In the genomic region with DNA sequence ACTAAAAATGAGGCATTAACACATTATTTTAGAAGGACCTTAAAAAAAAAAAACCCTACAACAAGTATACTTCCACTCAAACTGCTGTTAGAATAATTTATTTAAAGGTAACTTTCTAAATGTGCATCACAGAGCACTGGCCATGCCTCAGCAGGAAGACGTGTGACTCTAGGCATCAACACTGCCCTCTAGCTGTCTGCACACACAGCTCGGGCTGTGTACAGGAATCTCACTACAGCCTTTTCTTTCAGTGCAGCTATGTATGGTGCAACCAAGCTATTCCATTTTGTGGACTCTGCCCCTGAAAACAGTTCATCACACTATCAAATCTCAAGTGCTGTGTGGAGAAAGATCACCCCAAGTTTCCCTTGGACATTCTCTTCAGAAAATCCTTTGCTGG, we compare ENCODE assay signal across 9 mouse cellular contexts. TPM values are rescaled to one million over a fixed set of nuclear protein-coding genes. Genes with fewer than 3 reads are reported as not detected.
A peak's percentile ranks its signal among the peaks of the same experiment; 100 is the strongest.
DNase-seq lines count a peak whose midpoint lies in the region; ATAC-seq and TF ChIP-seq lines count a peak whose summit lies in the region.
"Had no signal": no experiment of that assay in that cellular context is flagged by ENCODE, and none has a peak within 500 bp of the region (broad histone marks: within the 10 kb centered on the region; RNA-seq: fewer than 3 reads in every experiment).

No protein-coding gene starts in this region.

- H3K9ac ChIP-seq in hindbrain, embryonic 11.5 days (ENCODE audit: low read depth, low read length), result no peak overlapping the region
- no peak overlapping the region for H3K9ac ChIP-seq in hindbrain, embryonic 13.5 days
- no peak overlapping the region for H3K9ac ChIP-seq in intestine, postnatal 0 days (ENCODE audit: low read depth, low read length)
- H3K9ac ChIP-seq: embryonic facial prominence, embryonic 15.5 days had no signal

- 17% methylated on average over 2 of the region's 2 CpGs for WGBS in hindbrain, embryonic 11.5 days
- 22% methylated on average over 2 of the region's 2 CpGs for WGBS in hindbrain, embryonic 13.5 days
- 12% methylated on average over 2 of the region's 2 CpGs for WGBS in intestine, postnatal 0 days

- no peaks in the 10 kb centered on the region for H3K9me3 ChIP-seq in hindbrain, embryonic 11.5 days (ENCODE audit: control insufficient read depth, low read length)
- H3K9me3 ChIP-seq in hindbrain, embryonic 13.5 days, result no peaks in the 10 kb centered on the region
- no peaks in the 10 kb centered on the region for H3K9me3 ChIP-seq in E14TG2a.4 (ENCODE audit: low read length)
- no peaks in the 10 kb centered on the region for H3K9me3 ChIP-seq in intestine, postnatal 0 days (ENCODE audit: control insufficient read depth)
- H3K9me3 ChIP-seq: embryonic facial prominence, embryonic 15.5 days had no signal

- no peaks in the 10 kb centered on the region for H3K27me3 ChIP-seq in hindbrain, embryonic 11.5 days (ENCODE audit: control insufficient read depth, insufficient read depth, low read length)
- H3K27me3 ChIP-seq in hindbrain, embryonic 13.5 days, result no peaks in the 10 kb centered on the region
- H3K27me3 ChIP-seq in E14TG2a.4 (ENCODE audit: insufficient read depth, low read length), result no peaks in the 10 kb centered on the region
- no peaks in the 10 kb centered on the region for H3K27me3 ChIP-seq in intestine, postnatal 0 days (replicated peaks; ENCODE audit: control insufficient read depth, insufficient read depth, low read length)
- H3K27me3 ChIP-seq: embryonic facial prominence, embryonic 15.5 days had no signal

- H3K36me3 ChIP-seq in hindbrain, embryonic 11.5 days (ENCODE audit: control insufficient read depth, insufficient read depth, low read length), result 0 out of 2 replicates have a peak, but pooled peaks cover 3% of the 10 kb centered on the region
- peaks cover 57% of the 10 kb centered on the region for H3K36me3 ChIP-seq in hindbrain, embryonic 13.5 days
- peaks cover 6% of the 10 kb centered on the region; the same call in 1 of the 2 replicates for H3K36me3 ChIP-seq in E14TG2a.4 (ENCODE audit: insufficient read depth, low read length)
- H3K36me3 ChIP-seq in intestine, postnatal 0 days (ENCODE audit: control insufficient read depth, insufficient read depth), result peaks cover 32% of the 10 kb centered on the region

- ATAC-seq in hindbrain, embryonic 11.5 days (ENCODE audit: low FRiP score), result no peak
- ATAC-seq in hindbrain, embryonic 13.5 days (ENCODE audit: low FRiP score), result no peak
- peak; percentile 82 for ATAC-seq in intestine, postnatal 0 days
- peak; percentile 93 for ATAC-seq in megakaryocyte, adult 5-6 weeks (ENCODE audit: poor library complexity, severe bottlenecking)

- peak; percentile 43 for TF ChIP-seq CTCF in E14TG2a.4 (conservative IDR thresholded peaks at IDR 0.05; ENCODE audit: low read length)
- peak; percentile 83 for TF ChIP-seq CTCF in intestine, postnatal 0 days (IDR thresholded peaks at IDR 0.05; ENCODE audit: low read depth)

- no peak overlapping the region for H3K4me3 ChIP-seq in hindbrain, embryonic 11.5 days (ENCODE audit: low read depth, low read length)
- H3K4me3 ChIP-seq in hindbrain, embryonic 13.5 days, result no peak overlapping the region
- no peak overlapping the region for H3K4me3 ChIP-seq in E14TG2a.4 (replicated peaks; ENCODE audit: low read length)
- H3K4me3 ChIP-seq in intestine, postnatal 0 days (ENCODE audit: low read depth, low read length), result no peak overlapping the region
- H3K4me3 ChIP-seq: embryonic facial prominence, embryonic 15.5 days had no signal

- DNase-seq in hindbrain, embryonic 11.5 days (ENCODE audit: low spot score), result peak; percentile 18
- peak; percentile 22 for DNase-seq in cerebellum, adult 9-11 months
- DNase-seq in frontal cortex, postnatal 25 days (ENCODE audit: low spot score in 2 of 2), result no peak
- no peak for DNase-seq in urinary bladder, postnatal 25 days (ENCODE audit: low spot score)

- no peak overlapping the region for H3K4me2 ChIP-seq in hindbrain, embryonic 11.5 days (replicated peaks; ENCODE audit: low read depth, low read length)
- H3K4me2 ChIP-seq in hindbrain, embryonic 13.5 days, result no peak overlapping the region
- no peak overlapping the region for H3K4me2 ChIP-seq in intestine, postnatal 0 days (replicated peaks; ENCODE audit: low read depth)
- H3K4me2 ChIP-seq: embryonic facial prominence, embryonic 15.5 days had no signal

- no peak overlapping the region for H3K27ac ChIP-seq in hindbrain, embryonic 11.5 days (ENCODE audit: low read depth, low read length)
- no peak overlapping the region for H3K27ac ChIP-seq in hindbrain, embryonic 13.5 days
- H3K27ac ChIP-seq in intestine, postnatal 0 days (ENCODE audit: low read depth, low read length), result 0 out of 2 replicates have a peak overlapping the region, but pooled peaks have one; percentile 7
- H3K27ac ChIP-seq: embryonic facial prominence, embryonic 15.5 days had no signal

- no peaks in the 10 kb centered on the region for H3K4me1 ChIP-seq in hindbrain, embryonic 11.5 days (replicated peaks; ENCODE audit: control insufficient read depth, insufficient read depth, low read length)
- no peaks in the 10 kb centered on the region for H3K4me1 ChIP-seq in hindbrain, embryonic 13.5 days (replicated peaks)
- no peaks in the 10 kb centered on the region for H3K4me1 ChIP-seq in E14TG2a.4 (replicated peaks; ENCODE audit: low read depth, low read length)
- no peaks in the 10 kb centered on the region for H3K4me1 ChIP-seq in intestine, postnatal 0 days (replicated peaks; ENCODE audit: control insufficient read depth, insufficient read depth, low read length)
- H3K4me1 ChIP-seq: embryonic facial prominence, embryonic 15.5 days had no signal

RNA-seq across cellular contexts. Expression of a gene that starts 15.0 kb away (rescaled TPM):
- 4.5 and 5.9 TPM in 2 replicates for polyA plus RNA-seq in hindbrain, embryonic 11.5 days (2014; fragmentation: Nextera tagmentation; extraction: Ambion mirVana)
- 2.3 and 2.6 TPM in 2 replicates for polyA plus RNA-seq in hindbrain, embryonic 13.5 days (2015; fragmentation: Nextera tagmentation; extraction: Ambion mirVana)
- 10.3 and 10.4 TPM in 2 replicates for polyA plus RNA-seq in intestine, postnatal 0 days (2015; fragmentation: Nextera tagmentation; extraction: Ambion mirVana)
- total RNA-seq in megakaryocyte, adult 5-6 weeks (2015), result 26.7 and 33.1 TPM in 2 replicates
- 15.8 and 18.9 TPM in 2 replicates for total RNA-seq in megakaryocyte, adult 5-6 weeks (2017)

RNA-seq across cellular contexts. Expression of a gene that starts 30.5 kb away (rescaled TPM):
- 20.3 and 22.2 TPM in 2 replicates for polyA plus RNA-seq in hindbrain, embryonic 11.5 days (2014; fragmentation: Nextera tagmentation; extraction: Ambion mirVana)
- 29.5 and 32.9 TPM in 2 replicates for polyA plus RNA-seq in hindbrain, embryonic 13.5 days (2015; fragmentation: Nextera tagmentation; extraction: Ambion mirVana)
- polyA plus RNA-seq in intestine, postnatal 0 days (2015; fragmentation: Nextera tagmentation; extraction: Ambion mirVana), result 16.8 and 17.9 TPM in 2 replicates
- total RNA-seq in megakaryocyte, adult 5-6 weeks (2015), result 22.4 and 25.1 TPM in 2 replicates
- 15.7 and 18.3 TPM in 2 replicates for total RNA-seq in megakaryocyte, adult 5-6 weeks (2017)

Comparison
In these comparisons a context has a peak if more than half of its experiments do, and no peak if none do; other contexts are left out.
1. ATAC-seq: peak in intestine, postnatal 0 days (single experiment) and megakaryocyte, adult 5-6 weeks (single experiment); none in hindbrain, embryonic 11.5 days (single experiment) and hindbrain, embryonic 13.5 days (single experiment).
2. DNase-seq: peak in hindbrain, embryonic 11.5 days (single experiment) and cerebellum, adult 9-11 months (single experiment); none in frontal cortex, postnatal 25 days (0 of 2) and urinary bladder, postnatal 25 days (single experiment).